Mouse (Mus musculus) embryo, embryonic 11.5 days (tissue): Measurements from ENCODE around the gene Fcrl5.
"Not testable (repeated sequence)": the region's sequence is repeated elsewhere in the genome, so short reads cannot be mapped to it uniquely, and the experiment has no call there.

Source experiments
- DNase-seq: peaks from one replicate; pipeline ENCODE4 v3.0.0-alpha.2; 2012; ENCODE audit warnings: low read depth, low spot score

Gene Fcrl5

GRCm38 (mm10) chr3:87435479-87435878, at the start of gene Fcrl5:
Fcrl5 (plus strand) TSS chr3:87435773.
- no peak for DNase-seq

- no peak for DNase-seq
These were observed 44.6 kb upstream of the Fcrl5 start for GRCm38 (mm10) chr3:87390935-87391334.

GRCm38 (mm10) chr3:87398809-87399208, 36.8 kb upstream of the Fcrl5 start:
- DNase-seq = no peak

GRCm38 (mm10) chr3:87399906-87400305, 35.7 kb upstream of the Fcrl5 start:
- DNase-seq = no peak

GRCm38 (mm10) chr3:87401321-87401720, 34.3 kb upstream of the Fcrl5 start:
- no peak for DNase-seq

GRCm38 (mm10) chr3:87408171-87408570, 27.4 kb upstream of the Fcrl5 start:
- peak; percentile 16 for DNase-seq

- DNase-seq = no peak
These were observed 26.2 kb upstream of the Fcrl5 start for GRCm38 (mm10) chr3:87409196-87409935.

- DNase-seq = no peak
These were observed 25.0 kb upstream of the Fcrl5 start for GRCm38 (mm10) chr3:87410605-87411004.

- peak; percentile 35 for DNase-seq
These were observed 24.4 kb upstream of the Fcrl5 start for GRCm38 (mm10) chr3:87411150-87411549.

- no peak for DNase-seq
These were observed 14.9 kb upstream of the Fcrl5 start for GRCm38 (mm10) chr3:87420645-87421044.

- DNase-seq = no peak
These were observed 13.1 kb upstream of the Fcrl5 start for GRCm38 (mm10) chr3:87422386-87422910.

- DNase-seq = no peak
These were observed 5.0 kb downstream of the Fcrl5 start for GRCm38 (mm10) chr3:87440586-87440985.

GRCm38 (mm10) chr3:87443968-87444367, 8.4 kb downstream of the Fcrl5 start:
- DNase-seq = no peak

GRCm38 (mm10) chr3:87465454-87465853, 29.9 kb downstream of the Fcrl5 start:
- DNase-seq = no peak

GRCm38 (mm10) chr3:87467011-87467410, 31.4 kb downstream of the Fcrl5 start:
- DNase-seq = no peak

GRCm38 (mm10) chr3:87467416-87467815, 31.8 kb downstream of the Fcrl5 start:
- DNase-seq = no peak

GRCm38 (mm10) chr3:87477948-87478347, 42.4 kb downstream of the Fcrl5 start:
- DNase-seq = not testable (repeated sequence)

- not testable (repeated sequence) for DNase-seq
These were observed 43.0 kb downstream of the Fcrl5 start for GRCm38 (mm10) chr3:87478596-87478995.

- DNase-seq = not testable (repeated sequence)
These were observed 43.7 kb downstream of the Fcrl5 start for GRCm38 (mm10) chr3:87479230-87479629.

- DNase-seq = no peak
These were observed 51.8 kb downstream of the Fcrl5 start for GRCm38 (mm10) chr3:87487392-87487791.

- DNase-seq = no peak
These were observed 52.3 kb downstream of the Fcrl5 start for GRCm38 (mm10) chr3:87487911-87488310.

GRCm38 (mm10) chr3:87498266-87498665, 62.7 kb downstream of the Fcrl5 start:
- DNase-seq = no peak

- DNase-seq = peak; percentile 68
These were observed 63.5 kb downstream of the Fcrl5 start for GRCm38 (mm10) chr3:87499072-87499471.
